Mouse (Mus musculus) fibroblast of lung, adult 2 months (primary cell): ENCODE results near the gene Klhl6.
"Not testable (repeated sequence)": the region's sequence is repeated elsewhere in the genome, so short reads cannot be mapped to it uniquely, and the experiment has no call there.

ENCODE experiments used
- DNase-seq: peaks from one replicate; pipeline ENCODE4 v3.0.0-alpha.2; 2011; ENCODE audit warnings: low read depth

The Klhl6 gene

GRCm38 (mm10) chr16:19982537-19983257, at the start of gene Klhl6:
Klhl6 (minus strand) TSS chr16:19983037.
- DNase-seq, result no peak

- not testable (repeated sequence) for DNase-seq
Observed at GRCm38 (mm10) chr16:20027241-20027640, 44.4 kb upstream of the Klhl6 start.

DNA sequence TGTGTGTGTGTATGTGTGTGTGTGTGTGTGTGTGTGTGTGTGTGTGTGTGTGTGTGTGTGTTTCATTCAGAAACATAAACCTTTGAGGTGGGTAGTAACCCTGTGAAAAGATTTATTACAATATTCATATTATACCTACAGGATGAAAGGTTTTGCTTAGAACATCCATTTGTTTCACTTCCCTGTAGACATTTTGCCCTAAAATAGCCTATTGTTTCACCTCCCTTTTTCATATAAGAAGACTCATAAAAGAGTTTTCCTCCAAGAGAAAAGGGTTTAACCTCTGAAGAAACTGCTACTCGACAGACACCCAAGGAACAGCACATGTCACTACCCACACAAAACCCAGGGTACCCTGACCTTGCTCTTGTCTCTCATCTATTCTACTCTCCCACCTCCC, 40.0 kb upstream of the Klhl6 start:
- DNase-seq, result no peak

DNA sequence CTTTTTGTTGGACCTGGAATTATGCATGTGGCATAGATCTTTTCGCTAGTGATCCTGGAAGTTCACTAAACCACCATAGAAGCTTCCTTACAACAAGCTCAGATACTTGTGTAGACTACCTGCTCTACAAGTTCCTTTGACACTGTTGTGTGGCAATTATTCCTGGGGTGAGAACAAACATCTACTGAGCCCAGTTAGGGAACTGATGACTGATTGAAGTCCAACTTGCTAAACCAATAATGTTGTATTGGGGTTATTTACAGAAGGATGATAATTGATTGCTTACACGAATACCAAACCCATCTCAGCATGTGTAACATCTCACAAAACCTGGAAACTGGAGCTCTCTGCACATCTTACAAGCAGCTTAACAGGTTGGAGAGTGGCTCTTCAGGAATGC, 39.0 kb upstream of the Klhl6 start:
- no peak for DNase-seq

DNA sequence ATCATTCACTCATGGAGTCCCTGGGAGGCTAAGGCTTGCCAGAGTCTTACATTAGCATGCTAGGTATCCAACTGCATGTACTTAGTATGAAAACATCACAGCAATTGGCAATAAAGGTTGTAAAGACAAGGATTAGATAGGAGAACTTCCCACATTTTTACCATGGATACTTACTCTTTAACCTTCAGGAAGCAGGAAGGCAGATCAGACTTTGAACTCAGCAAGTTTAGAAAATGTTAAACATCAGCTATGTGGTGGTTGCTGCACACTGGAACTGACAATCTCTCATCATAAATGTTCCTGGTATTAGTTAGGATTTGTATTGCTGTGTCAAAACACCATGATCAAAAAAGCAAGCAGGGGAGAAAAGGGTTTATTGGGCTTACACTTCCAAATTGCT, 29.8 kb upstream of the Klhl6 start:
- no peak for DNase-seq

DNA sequence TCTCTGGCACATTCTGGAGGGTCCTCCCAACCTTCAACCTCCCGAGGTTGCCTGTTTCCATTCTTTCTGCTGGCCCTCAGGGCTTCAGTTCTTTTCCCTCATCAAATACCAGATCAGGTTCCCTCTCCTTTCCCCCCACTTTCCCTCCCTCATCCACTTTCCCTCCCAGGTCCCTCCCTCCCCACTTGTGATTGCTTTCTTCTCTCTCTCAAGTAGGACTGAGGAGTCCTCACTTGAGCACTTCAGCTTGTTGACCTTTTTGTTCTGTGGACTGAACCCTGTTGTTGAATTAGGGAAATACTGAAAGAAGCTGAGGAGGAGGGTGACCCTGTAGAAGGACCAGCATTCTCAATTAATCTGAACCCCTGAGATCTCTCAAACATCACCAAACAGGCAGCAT, 23.2 kb upstream of the Klhl6 start:
- no peak for DNase-seq

GRCm38 (mm10) chr16:20000286-20000685, 17.4 kb upstream of the Klhl6 start:
- DNase-seq, result not testable (repeated sequence)

GRCm38 (mm10) chr16:19997616-19998015, 14.8 kb upstream of the Klhl6 start:
- DNase-seq, result no peak

DNA sequence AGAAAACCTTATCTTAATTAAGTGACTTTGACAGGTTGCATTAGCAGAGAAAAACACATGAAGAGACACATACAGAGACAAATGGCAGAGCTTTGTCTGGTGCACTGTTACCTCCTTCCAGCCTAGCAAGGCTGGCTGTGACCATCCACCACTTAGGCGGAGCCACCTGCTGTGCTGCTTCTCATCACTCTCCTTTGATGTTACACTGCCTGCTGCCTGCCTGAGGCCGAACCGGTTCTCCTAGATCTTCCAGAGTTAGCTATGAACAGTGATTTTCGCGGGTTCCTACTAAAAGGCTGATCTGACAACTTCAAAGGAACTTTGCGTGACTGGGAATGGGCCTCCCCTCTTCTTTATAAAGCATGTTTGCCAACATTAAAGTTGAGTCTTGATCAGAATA, 14.1 kb upstream of the Klhl6 start:
- not testable (repeated sequence) for DNase-seq

GRCm38 (mm10) chr16:19995818-19996217, 13.0 kb upstream of the Klhl6 start:
- DNase-seq, result no peak

DNA sequence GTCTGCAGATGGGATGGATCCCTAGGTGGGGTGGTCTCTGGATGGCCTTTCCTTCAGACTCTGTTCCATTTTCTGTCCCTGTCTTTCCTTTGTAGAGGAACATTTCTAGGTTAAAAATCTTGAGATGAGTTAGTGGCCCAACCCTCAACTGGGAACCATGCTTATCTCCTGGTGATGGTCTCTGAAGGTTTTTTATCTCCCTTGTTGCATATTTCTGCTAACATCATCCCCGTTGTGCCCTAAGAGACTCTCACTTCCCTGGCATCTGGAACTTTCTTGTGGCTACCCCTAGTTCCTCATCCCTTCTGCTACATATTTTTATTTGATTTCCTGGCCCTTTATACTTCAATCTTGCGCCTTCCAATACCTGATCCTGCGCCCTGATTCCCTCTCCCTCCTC, 10.4 kb upstream of the Klhl6 start:
- no peak for DNase-seq

DNA sequence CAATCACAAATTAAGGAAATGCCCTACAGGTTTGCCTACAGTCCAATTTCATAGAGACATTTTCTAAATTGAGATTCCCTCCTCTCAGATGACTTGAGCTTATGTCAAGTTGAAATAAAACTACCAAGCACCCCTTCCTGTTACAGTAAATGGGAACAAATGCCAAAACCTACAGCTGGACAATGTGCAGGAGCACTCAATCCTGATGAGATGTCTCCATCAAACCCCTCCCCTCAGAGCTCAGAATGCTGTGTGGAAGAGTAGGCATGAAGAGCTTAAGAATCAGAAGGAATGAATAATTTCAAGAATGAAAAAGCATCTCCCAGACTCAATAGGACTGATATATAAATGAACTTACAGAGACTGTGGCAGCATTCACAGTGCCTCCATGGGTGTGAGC, 7.7 kb upstream of the Klhl6 start:
- no peak for DNase-seq

GRCm38 (mm10) chr16:19987589-19987988, 4.8 kb upstream of the Klhl6 start:
- DNase-seq, result no peak

DNA sequence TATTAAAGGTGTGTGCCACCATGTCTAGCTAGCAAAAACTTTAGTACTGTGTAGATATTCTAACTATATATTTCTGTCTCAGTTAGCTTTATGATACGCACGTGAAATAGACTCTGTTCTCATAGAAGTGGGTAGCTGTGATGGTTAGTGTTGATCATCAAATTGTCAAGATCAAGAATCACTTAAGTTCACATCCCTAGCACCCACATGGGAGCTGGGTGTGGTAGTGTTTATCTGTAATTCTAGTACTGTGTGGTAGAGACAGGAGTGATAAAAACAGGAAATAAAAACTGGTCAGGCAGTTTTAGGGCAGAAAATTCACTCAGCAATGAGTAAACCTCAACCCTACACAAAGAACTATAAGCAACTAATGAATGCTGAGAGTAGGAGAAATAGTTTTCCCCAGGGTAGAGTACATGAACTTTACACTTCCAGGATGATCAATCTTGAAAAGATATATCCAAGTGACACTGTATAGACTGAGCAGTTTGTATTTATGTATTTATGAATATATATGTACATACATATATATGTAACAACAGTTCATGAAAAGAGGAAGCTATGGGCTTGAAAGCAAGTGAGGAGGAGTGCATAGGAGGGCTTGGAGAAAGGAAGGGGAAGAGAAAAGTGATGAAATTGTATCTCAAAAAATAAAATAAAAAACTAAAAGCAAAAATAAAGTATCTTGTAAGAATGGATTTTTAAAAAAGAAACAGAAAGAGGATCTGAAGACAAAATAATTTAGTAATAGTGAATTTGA, 2.2 kb upstream of the Klhl6 start:
- no peak for DNase-seq

GRCm38 (mm10) chr16:19983559-19983958, 722 bp upstream of the Klhl6 start:
- DNase-seq, result no peak

GRCm38 (mm10) chr16:19981684-19982083, 1.2 kb downstream of the Klhl6 start:
- no peak for DNase-seq

- DNase-seq, result no peak
Observed at GRCm38 (mm10) chr16:19981006-19981405, 1.8 kb downstream of the Klhl6 start.

- no peak for DNase-seq
Observed at GRCm38 (mm10) chr16:19979755-19980154, 3.1 kb downstream of the Klhl6 start.

GRCm38 (mm10) chr16:19977282-19977681, 5.6 kb downstream of the Klhl6 start:
- DNase-seq, result no peak

DNA sequence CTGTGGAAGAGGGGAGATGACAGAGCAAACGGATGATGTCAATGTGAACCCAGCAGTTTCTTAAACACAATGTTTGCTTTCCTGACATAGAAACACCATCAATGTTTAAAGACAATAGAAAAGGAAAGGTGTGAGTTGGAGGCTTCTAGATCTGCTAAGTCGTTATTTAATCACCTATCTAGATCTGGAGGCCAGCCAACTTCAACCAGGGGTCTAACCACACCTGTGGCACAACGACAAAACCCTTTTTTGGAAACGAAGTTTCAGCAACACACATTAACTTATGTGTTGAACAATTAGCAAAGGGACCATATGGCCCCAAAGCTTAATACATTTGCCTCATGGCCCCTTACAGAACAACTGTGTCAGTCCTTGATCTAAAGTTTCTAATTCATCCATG, 6.0 kb downstream of the Klhl6 start:
- no peak for DNase-seq

- no peak for DNase-seq
Observed at GRCm38 (mm10) chr16:19975432-19975831, 7.4 kb downstream of the Klhl6 start.

GRCm38 (mm10) chr16:19973480-19973879, 9.4 kb downstream of the Klhl6 start:
- no peak for DNase-seq

DNA sequence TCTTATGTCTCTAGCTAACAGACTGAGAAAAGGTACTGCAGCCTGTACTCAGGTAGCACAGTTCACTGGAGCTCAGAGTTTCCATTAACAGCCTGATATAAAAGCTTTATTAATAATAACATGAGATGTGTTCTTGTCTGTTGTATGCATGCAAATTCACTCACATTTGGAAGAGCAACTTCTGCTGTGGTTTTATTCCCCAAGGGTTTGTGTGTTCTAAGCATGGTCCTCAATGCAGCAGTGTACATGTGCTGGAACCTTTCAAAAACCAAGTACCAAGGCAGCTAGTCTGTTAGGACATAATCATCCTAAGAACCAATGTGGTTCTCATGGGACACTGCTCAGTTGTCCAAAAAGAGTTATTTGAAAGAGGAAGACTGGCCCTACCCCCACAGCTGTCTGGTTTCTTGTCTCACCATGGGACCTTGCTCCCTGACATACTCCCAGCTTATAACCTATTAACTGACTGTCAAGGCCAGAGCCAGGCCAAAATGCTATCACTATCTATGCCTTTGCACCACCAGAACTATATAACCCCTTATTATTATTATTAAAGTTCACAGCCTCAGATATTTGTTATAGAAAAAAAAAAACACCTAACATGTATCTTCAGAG, 10.0 kb downstream of the Klhl6 start:
- DNase-seq, result no peak
